In the genomic region with DNA sequence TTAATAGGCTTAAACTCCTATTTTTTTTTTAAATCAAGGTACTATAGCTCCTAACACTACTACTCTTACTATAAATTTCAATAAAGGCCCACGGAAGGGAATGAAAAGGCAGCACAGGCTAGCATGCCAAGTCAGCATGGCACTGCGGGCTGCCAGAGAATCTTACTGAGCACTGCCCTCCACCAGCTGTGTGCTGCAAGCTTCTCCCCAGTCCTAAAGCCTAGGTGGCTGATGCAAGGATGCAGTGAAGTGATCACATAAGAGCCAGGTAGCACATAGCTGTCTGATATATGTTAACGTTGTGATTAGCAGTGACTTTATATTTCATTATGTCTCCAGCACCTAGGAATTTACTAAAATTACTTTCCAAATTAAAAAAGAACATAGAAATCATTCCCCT, we compare ENCODE assay signal across 8 mouse cellular contexts. TPM values are rescaled to one million over a fixed set of nuclear protein-coding genes. Genes with fewer than 3 reads are reported as not detected.
DNase-seq lines count a peak whose midpoint lies in the region; ATAC-seq and TF ChIP-seq lines count a peak whose summit lies in the region.

No protein-coding gene starts in this region.

- peak overlapping the region; percentile 64 for H3K4me3 ChIP-seq in embryonic facial prominence, embryonic 14.5 days (ENCODE audit: low read depth, low read length)
- H3K4me3 ChIP-seq in intestine, postnatal 0 days (ENCODE audit: low read depth, low read length) = no peak overlapping the region
- H3K4me3 ChIP-seq in midbrain, embryonic 14.5 days (replicated peaks; ENCODE audit: low read depth, low read length) = peak overlapping the region; percentile 18

- peak overlapping the region; percentile 92 for H3K4me2 ChIP-seq in embryonic facial prominence, embryonic 14.5 days (ENCODE audit: low read depth, low read length)
- H3K4me2 ChIP-seq in intestine, postnatal 0 days (replicated peaks; ENCODE audit: low read depth) = peak overlapping the region; percentile 90
- peak overlapping the region; percentile 94 for H3K4me2 ChIP-seq in midbrain, embryonic 14.5 days (ENCODE audit: low read length)

- WGBS in embryonic facial prominence, embryonic 14.5 days = 21% methylated on average over 3 of the region's 3 CpGs
- WGBS in intestine, postnatal 0 days = 28% methylated on average over 3 of the region's 3 CpGs
- 25% methylated on average over 3 of the region's 3 CpGs for WGBS in midbrain, embryonic 14.5 days

- no peak overlapping the region for H3K27ac ChIP-seq in embryonic facial prominence, embryonic 14.5 days (replicated peaks; ENCODE audit: low read depth, low read length)
- H3K27ac ChIP-seq in intestine, postnatal 0 days (ENCODE audit: low read depth, low read length) = no peak overlapping the region
- H3K27ac ChIP-seq in midbrain, embryonic 14.5 days (replicated peaks; ENCODE audit: low read depth, low read length) = no peak overlapping the region

- H3K36me3 ChIP-seq in embryonic facial prominence, embryonic 14.5 days (ENCODE audit: control insufficient read depth, insufficient read depth, low read length) = peaks cover 16% of the 10 kb centered on the region
- H3K36me3 ChIP-seq in intestine, postnatal 0 days (ENCODE audit: control insufficient read depth, insufficient read depth) = 0 out of 2 replicates have a peak, but pooled peaks cover 6% of the 10 kb centered on the region
- no peaks in the 10 kb centered on the region for H3K36me3 ChIP-seq in midbrain, embryonic 14.5 days (ENCODE audit: control insufficient read depth, insufficient read depth, low read length)

- peaks cover 8% of the 10 kb centered on the region for H3K4me1 ChIP-seq in embryonic facial prominence, embryonic 14.5 days (ENCODE audit: control insufficient read depth, insufficient read depth, low read length)
- H3K4me1 ChIP-seq in intestine, postnatal 0 days (replicated peaks; ENCODE audit: control insufficient read depth, insufficient read depth, low read length) = no peaks in the 10 kb centered on the region
- H3K4me1 ChIP-seq in midbrain, embryonic 14.5 days (ENCODE audit: control insufficient read depth, insufficient read depth, low read length) = peaks cover 9% of the 10 kb centered on the region

- no peaks in the 10 kb centered on the region for H3K27me3 ChIP-seq in embryonic facial prominence, embryonic 14.5 days (replicated peaks; ENCODE audit: control insufficient read depth, insufficient read depth, low read length)
- H3K27me3 ChIP-seq in intestine, postnatal 0 days (replicated peaks; ENCODE audit: control insufficient read depth, insufficient read depth, low read length) = no peaks in the 10 kb centered on the region
- H3K27me3 ChIP-seq in midbrain, embryonic 14.5 days (ENCODE audit: control insufficient read depth, insufficient read depth, low read length) = no peaks in the 10 kb centered on the region

- TF ChIP-seq CTCF in intestine, postnatal 0 days (IDR thresholded peaks at IDR 0.05; ENCODE audit: low read depth) = no peak

- intact Hi-C loops in gastrocnemius, postnatal 14 days (cut with DNase I; ENCODE audit: low total_unique reads) = no loop called here
- intact Hi-C loops in gastrocnemius, postnatal 36 days (cut with DNase I) = no loop called here

- no peak for ATAC-seq in embryonic facial prominence, embryonic 14.5 days (ENCODE audit: low read depth)
- ATAC-seq in intestine, postnatal 0 days = no peak
- no peak for ATAC-seq in midbrain, embryonic 14.5 days (ENCODE audit: low FRiP score, low TSS enrichment)

- H3K9ac ChIP-seq in embryonic facial prominence, embryonic 14.5 days (ENCODE audit: low read depth, low read length) = peak overlapping the region; percentile 55
- H3K9ac ChIP-seq in intestine, postnatal 0 days (ENCODE audit: low read depth, low read length) = 0 out of 2 replicates have a peak overlapping the region, but pooled peaks have one; percentile 43
- H3K9ac ChIP-seq in midbrain, embryonic 14.5 days (replicated peaks; ENCODE audit: low read length) = peak overlapping the region; percentile 35; the same call in 1 of the 2 replicates

- H3K9me3 ChIP-seq in embryonic facial prominence, embryonic 14.5 days (ENCODE audit: control insufficient read depth, low read length) = no peaks in the 10 kb centered on the region
- H3K9me3 ChIP-seq in intestine, postnatal 0 days (ENCODE audit: control insufficient read depth) = no peaks in the 10 kb centered on the region
- H3K9me3 ChIP-seq in midbrain, embryonic 14.5 days (ENCODE audit: control insufficient read depth, low read length) = no peaks in the 10 kb centered on the region

- DNase-seq in gastrocnemius, postnatal 14 days = peak; percentile 18
- DNase-seq in gastrocnemius, postnatal 36 days = no peak
- peak; percentile 74 for DNase-seq in A20 (ENCODE audit: low read depth, low spot score)
- peak; percentile 10 for DNase-seq in embryonic facial prominence, embryonic 14.5 days (ENCODE audit: low spot score)
- DNase-seq in midbrain, embryonic 14.5 days = peak; percentile 8
- DNase-seq in frontal cortex, postnatal 25 days (ENCODE audit: low spot score in 2 of 2) = no peak
- no peak for DNase-seq in urinary bladder, postnatal 4 days (ENCODE audit: low spot score in 2 of 2)

RNA-seq across cellular contexts. Expression of a gene that starts 1.1 kb away (rescaled TPM):
- 10 to 100 TPM; 45.8 to 54.1 TPM for total RNA-seq in gastrocnemius, postnatal 14 days (2021)
- total RNA-seq in gastrocnemius, postnatal 36 days (2021) = 10 to 100 TPM; 43.2 to 46.4 TPM
- 50.5 and 52.0 TPM in 2 replicates for polyA plus RNA-seq in embryonic facial prominence, embryonic 14.5 days (2014; fragmentation: Nextera tagmentation; extraction: Ambion mirVana)
- polyA plus RNA-seq in intestine, postnatal 0 days (2015; fragmentation: Nextera tagmentation; extraction: Ambion mirVana) = 27.9 and 29.3 TPM in 2 replicates
- 21.5 and 25.2 TPM in 2 replicates for polyA plus RNA-seq in midbrain, embryonic 14.5 days (2014; fragmentation: Nextera tagmentation; extraction: Ambion mirVana)

RNA-seq across cellular contexts. Expression of a gene that starts 17.0 kb away (rescaled TPM):
- total RNA-seq in gastrocnemius, postnatal 14 days (2021) = 10 to 100 TPM; 13.2 to 15.8 TPM
- 1 to 10 TPM; 6.5 to 8.6 TPM for total RNA-seq in gastrocnemius, postnatal 36 days (2021)
- 45.0 and 45.9 TPM in 2 replicates for polyA plus RNA-seq in embryonic facial prominence, embryonic 14.5 days (2014; fragmentation: Nextera tagmentation; extraction: Ambion mirVana)
- polyA plus RNA-seq in intestine, postnatal 0 days (2015; fragmentation: Nextera tagmentation; extraction: Ambion mirVana) = 38.1 and 40.8 TPM in 2 replicates
- 17.4 and 26.1 TPM in 2 replicates for polyA plus RNA-seq in midbrain, embryonic 14.5 days (2014; fragmentation: Nextera tagmentation; extraction: Ambion mirVana)

RNA-seq across cellular contexts. Expression of a gene that starts 17.0 kb away (rescaled TPM):
- 1 to 10 TPM; 1.6 to 3.1 TPM for total RNA-seq in gastrocnemius, postnatal 14 days (2021)
- total RNA-seq in gastrocnemius, postnatal 36 days (2021) = 1 to 10 TPM; 1.8 to 2.0 TPM
- polyA plus RNA-seq in embryonic facial prominence, embryonic 14.5 days (2014; fragmentation: Nextera tagmentation; extraction: Ambion mirVana) = 6.6 and 8.3 TPM in 2 replicates
- 6.0 and 6.2 TPM in 2 replicates for polyA plus RNA-seq in intestine, postnatal 0 days (2015; fragmentation: Nextera tagmentation; extraction: Ambion mirVana)
- polyA plus RNA-seq in midbrain, embryonic 14.5 days (2014; fragmentation: Nextera tagmentation; extraction: Ambion mirVana) = 8.9 and 9.6 TPM in 2 replicates

RNA-seq across cellular contexts. Expression of a gene that starts 18.3 kb away (rescaled TPM):
- total RNA-seq in gastrocnemius, postnatal 14 days (2021) = 1 to 10 TPM; 1.6 to 2.3 TPM
- 1 to 10 TPM; 2.2 to 2.6 TPM for total RNA-seq in gastrocnemius, postnatal 36 days (2021)
- polyA plus RNA-seq in embryonic facial prominence, embryonic 14.5 days (2014; fragmentation: Nextera tagmentation; extraction: Ambion mirVana) = 5.3 and 6.0 TPM in 2 replicates
- polyA plus RNA-seq in intestine, postnatal 0 days (2015; fragmentation: Nextera tagmentation; extraction: Ambion mirVana) = 6.8 and 7.3 TPM in 2 replicates
- polyA plus RNA-seq in midbrain, embryonic 14.5 days (2014; fragmentation: Nextera tagmentation; extraction: Ambion mirVana) = 8.4 and 8.8 TPM in 2 replicates

RNA-seq across cellular contexts. Expression of a gene that starts 18.6 kb away (rescaled TPM):
- not detected for total RNA-seq in gastrocnemius, postnatal 14 days (2021)
- total RNA-seq in gastrocnemius, postnatal 36 days (2021) = not detected
- 1.2 and 3.7 TPM in 2 replicates for polyA plus RNA-seq in embryonic facial prominence, embryonic 14.5 days (2014; fragmentation: Nextera tagmentation; extraction: Ambion mirVana)
- 0.65 and 3.1 TPM in 2 replicates for polyA plus RNA-seq in intestine, postnatal 0 days (2015; fragmentation: Nextera tagmentation; extraction: Ambion mirVana)
- 0.36 TPM in 1 of 2 replicates, not detected in the other for polyA plus RNA-seq in midbrain, embryonic 14.5 days (2014; fragmentation: Nextera tagmentation; extraction: Ambion mirVana)

Comparison
In these comparisons a context has a peak if more than half of its experiments do, and no peak if none do; other contexts are left out.
1. DNase-seq: peak in gastrocnemius, postnatal 14 days (single experiment), A20 (single experiment), embryonic facial prominence, embryonic 14.5 days (single experiment) and midbrain, embryonic 14.5 days (single experiment); none in gastrocnemius, postnatal 36 days (0 of 2), frontal cortex, postnatal 25 days (0 of 2) and urinary bladder, postnatal 4 days (0 of 2).
2. Peak in every context shown above with its lines, with median percentiles within 50 percentile points of each other: H3K4me2 ChIP-seq and H3K9ac ChIP-seq.